Mouse (Mus musculus) ES-Bruce4 (cell line): ENCODE measurements around the gene Sgsm2. TPM values are rescaled to one million over a fixed set of nuclear protein-coding genes. Genes with fewer than 3 reads are reported as not detected.

Source experiments
- H3K27ac ChIP-seq: 2 replicates; pipeline ENCODE4 v1.5.1; 2012; ENCODE audit warnings: low read length, inconsistent platforms; ENCODE audit not compliant: insufficient read depth
- H3K27me3 ChIP-seq: 2 replicates; pipeline ENCODE4 v1.6.1; 2012; ENCODE audit warnings: mild to moderate bottlenecking, low read length, inconsistent platforms; ENCODE audit not compliant: control insufficient read depth, poor library complexity, insufficient read depth, severe bottlenecking
- H3K36me3 ChIP-seq: 2 replicates; pipeline ENCODE4 v1.6.1; 2012; ENCODE audit warnings: inconsistent platforms, mild to moderate bottlenecking, low read length, moderate library complexity; ENCODE audit not compliant: control insufficient read depth, poor library complexity, insufficient read depth, severe bottlenecking
- H3K4me1 ChIP-seq: one replicate; pipeline ENCODE4 v1.8.1; 2011; ENCODE audit warnings: low read length; ENCODE audit not compliant: control insufficient read depth, insufficient read depth
- H3K4me3 ChIP-seq: 2 replicates; pipeline ENCODE4 v1.5.1; 2011; ENCODE audit warnings: low read depth, mild to moderate bottlenecking, low read length
- H3K9ac ChIP-seq: 2 replicates; pipeline ENCODE4 v1.6.1; 2012; ENCODE audit warnings: low read depth, mild to moderate bottlenecking, inconsistent platforms; ENCODE audit not compliant: poor library complexity, severe bottlenecking
- H3K9me3 ChIP-seq: replicated peaks from 2 replicates; pipeline ENCODE4 v1.6.1; 2012; ENCODE audit warnings: mild to moderate bottlenecking, low read length, inconsistent platforms; ENCODE audit not compliant: control insufficient read depth, poor library complexity, insufficient read depth, severe bottlenecking
- CTCF ChIP-seq: IDR thresholded peaks from one replicate; pipeline ENCODE4 v1.8.1; 2011; ENCODE audit warnings: low read depth, low read length
- EP300 ChIP-seq: IDR thresholded peaks from 2 replicates; pipeline ENCODE4 v1.6.1; 2011; ENCODE audit warnings: low read depth, low read length; ENCODE audit not compliant: insufficient read depth
- POLR2A ChIP-seq: IDR thresholded peaks from one replicate; pipeline ENCODE4 v1.8.1; 2011; ENCODE audit warnings: low read length; ENCODE audit not compliant: insufficient read depth
- polyA plus RNA-seq: library from polyadenylated mRNA; stranded (reverse); fragments of >200 nt; gene quantifications from 2 replicates; pipeline ENCODE4 v1.2.4, GENCODE M21; 2011; ENCODE audit warnings: low read depth; ENCODE audit not compliant: missing spikeins, insufficient read depth, insufficient read length

The Sgsm2 gene
- polyA plus RNA-seq, 1 experiment: 17.4 TPM

- H3K36me3 ChIP-seq: no peaks in the 10 kb centered on the region
- H3K27ac ChIP-seq: peak within 1 kb of the TSS; percentile 75
- H3K9me3 ChIP-seq: no peaks in the 10 kb centered on the region
- no peaks in the 10 kb centered on the region for H3K27me3 ChIP-seq
- TF ChIP-seq CTCF (no peak), EP300 (peak; percentile 66; the same call in 1 of the 2 replicates)
- peak within 1 kb of the TSS; percentile 81 for H3K4me3 ChIP-seq
- peak within 1 kb of the TSS; percentile 87 for H3K9ac ChIP-seq
- peaks cover 11% of the 10 kb centered on the region for H3K4me1 ChIP-seq
Measured at GRCm38 (mm10) chr11:74830256-74831161, 66.4 kb downstream of the Sgsm2 start, which contains the start of gene Mnt. Mnt (plus strand) TSS chr11:74830920.

DNA sequence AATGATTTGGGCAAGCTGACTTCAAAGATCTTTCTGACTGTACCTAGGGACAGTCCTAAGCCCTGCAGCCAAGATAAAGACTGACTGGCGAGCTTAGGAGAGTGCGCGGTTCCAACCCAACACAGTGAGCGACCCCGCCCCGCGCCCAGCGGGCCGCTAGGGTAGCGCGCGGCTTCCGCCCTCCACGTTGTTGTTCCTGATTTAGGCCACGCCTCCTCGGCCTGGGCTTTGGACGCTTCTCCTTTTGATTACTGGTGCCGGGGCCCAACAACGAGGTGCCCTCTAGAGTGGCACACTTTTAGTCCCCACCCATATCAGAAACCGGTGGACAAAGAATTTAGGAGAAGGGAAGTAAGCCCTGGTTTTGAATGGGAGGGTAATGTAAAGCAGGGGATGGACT, 67.0 kb downstream of the Sgsm2 start:
- Histone ChIP-seq H3K4me3 (peak overlapping the region; percentile 62), H3K27me3 (no peaks in the 10 kb centered on the region), H3K9ac (peak overlapping the region; percentile 45), H3K9me3 (no peaks in the 10 kb centered on the region), H3K27ac (peak overlapping the region; percentile 75), H3K36me3 (no peaks in the 10 kb centered on the region), H3K4me1 (peaks cover 11% of the 10 kb centered on the region)
- TF ChIP-seq POLR2A (no peak), CTCF (no peak), EP300 (no peak)

- Histone ChIP-seq H3K4me3 (peak overlapping the region; percentile 20; the same call in 1 of the 2 replicates), H3K4me1 (peaks cover 9% of the 10 kb centered on the region), H3K27ac (no peak overlapping the region), H3K9me3 (no peaks in the 10 kb centered on the region), H3K27me3 (no peaks in the 10 kb centered on the region), H3K36me3 (no peaks in the 10 kb centered on the region), H3K9ac (peak overlapping the region; percentile 45)
- no peak for TF ChIP-seq EP300
- TF ChIP-seq CTCF: no peak
- no peak for TF ChIP-seq POLR2A
Measured at GRCm38 (mm10) chr11:74828965-74829550, 67.8 kb downstream of the Sgsm2 start.

- Histone ChIP-seq H3K27ac (no peak overlapping the region), H3K36me3 (peaks cover 4% of the 10 kb centered on the region), H3K9ac (no peak overlapping the region), H3K9me3 (no peaks in the 10 kb centered on the region), H3K27me3 (no peaks in the 10 kb centered on the region), H3K4me3 (no peak overlapping the region), H3K4me1 (peaks cover 4% of the 10 kb centered on the region)
- TF ChIP-seq CTCF (no peak), POLR2A (no peak), EP300 (no peak)
Measured at GRCm38 (mm10) chr11:74828404-74828931, 68.4 kb downstream of the Sgsm2 start.

DNA sequence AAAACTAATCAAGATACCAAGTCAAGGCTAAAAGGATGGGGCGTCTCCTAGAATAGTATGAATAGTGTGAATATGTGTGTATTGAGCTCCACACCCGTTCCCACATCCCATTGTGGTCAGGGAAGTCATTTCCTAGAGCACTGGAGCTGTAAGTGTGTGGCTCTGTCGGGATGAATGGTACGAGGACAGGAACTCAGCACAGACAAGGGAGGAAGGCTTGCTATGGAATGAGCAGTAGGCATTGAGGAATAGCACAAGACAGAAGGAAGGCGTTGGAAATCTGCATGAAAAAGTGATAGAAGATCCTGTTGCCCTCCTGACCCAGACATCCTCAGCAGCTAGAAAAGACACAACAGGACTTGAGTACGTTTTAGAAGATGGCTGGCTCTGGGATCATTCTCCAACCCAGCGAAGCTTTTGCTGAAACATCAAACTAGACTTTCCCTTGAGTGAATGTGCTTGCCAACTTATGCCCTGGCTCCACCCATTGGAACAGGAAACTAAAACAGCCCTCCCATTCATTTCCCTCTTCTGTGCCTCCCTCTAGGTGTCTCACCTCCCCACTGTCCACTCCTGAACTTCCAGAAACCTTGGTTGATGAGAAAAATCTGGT, 69.0 kb downstream of the Sgsm2 start:
- H3K4me3 ChIP-seq: no peak overlapping the region
- no peaks in the 10 kb centered on the region for H3K9me3 ChIP-seq
- H3K27me3 ChIP-seq: no peaks in the 10 kb centered on the region
- no peak overlapping the region for H3K9ac ChIP-seq
- peaks cover 4% of the 10 kb centered on the region for H3K4me1 ChIP-seq
- TF ChIP-seq CTCF: no peak
- no peak for TF ChIP-seq POLR2A
- TF ChIP-seq EP300: no peak
- H3K27ac ChIP-seq: no peak overlapping the region
- H3K36me3 ChIP-seq: peaks cover 5% of the 10 kb centered on the region
